ENCODE assay signal across 15 mouse cellular contexts in genomic region chr10:9805341-9805740, GRCm38 (mm10).
"Had no signal": no experiment of that assay in that cellular context is flagged by ENCODE, and none has a peak within 500 bp of the region (broad histone marks: within the 10 kb centered on the region; RNA-seq: fewer than 3 reads in every experiment).

No protein-coding gene starts in this region.

- H3K4me1 ChIP-seq: limb, embryonic 10.5 days; liver, embryonic 15.5 days; midbrain, embryonic 13.5 days; neural tube, embryonic 15.5 days; stomach, embryonic 15.5 days had no signal

- H3K9me3 ChIP-seq: limb, embryonic 10.5 days; liver, embryonic 15.5 days; midbrain, embryonic 13.5 days; neural tube, embryonic 15.5 days; stomach, embryonic 15.5 days had no signal

- ATAC-seq: lung, postnatal 0 days; midbrain, embryonic 13.5 days had no signal

- H3K9ac ChIP-seq: liver, embryonic 15.5 days; midbrain, embryonic 13.5 days; neural tube, embryonic 15.5 days; stomach, embryonic 15.5 days had no signal

- H3K4me2 ChIP-seq: liver, embryonic 11.5 days; liver, embryonic 15.5 days; midbrain, embryonic 13.5 days; neural tube, embryonic 15.5 days; stomach, embryonic 15.5 days had no signal

- H3K27ac ChIP-seq: left cerebral cortex, adult 2 months; limb, embryonic 10.5 days; liver, embryonic 15.5 days; midbrain, embryonic 13.5 days; neural tube, embryonic 15.5 days; stomach, embryonic 15.5 days had no signal

- H3K27me3 ChIP-seq: liver, embryonic 15.5 days; midbrain, embryonic 13.5 days; neural tube, embryonic 15.5 days; stomach, embryonic 15.5 days had no signal

- H3K4me3 ChIP-seq: left cerebral cortex, adult 2 months; limb, embryonic 10.5 days; liver, embryonic 15.5 days; midbrain, embryonic 13.5 days; myocyte; neural tube, embryonic 15.5 days; stomach, embryonic 15.5 days had no signal

- DNase-seq: kidney, postnatal 10 days; lung, adult 2 months; lung, postnatal 36 days; right cerebral cortex, postnatal 14 days; thymus, adult 2 months; thymus, postnatal 25 days had no signal

- H3K36me3 ChIP-seq: limb, embryonic 10.5 days had no signal
